Mouse (Mus musculus): ENCODE data around the gene Tfr2. TPM values are rescaled to one million over a fixed set of nuclear protein-coding genes. Genes with fewer than 3 reads are reported as not detected.
A peak's percentile ranks its signal among the peaks of the same experiment; 100 is the strongest.

The Tfr2 gene
- polyA plus RNA-seq, 1 experiment from 2014 or later: 0.99 TPM

GRCm38 (mm10) chr5:137597625-137598024 lies 28.0 kb downstream of the Tfr2 start:
- 93% methylated on average over 6 of the region's 6 CpGs for WGBS
- H3K27me3 ChIP-seq: no peaks in the 10 kb centered on the region

GRCm38 (mm10) chr5:137598100-137598826 lies 28.6 kb downstream of the Tfr2 start:
- H3K9ac ChIP-seq: no peak overlapping the region
- H3K4me3 ChIP-seq (replicated peaks): no peak overlapping the region
- ATAC-seq (replicated peaks; ENCODE audit: low FRiP score): no peak
- H3K27me3 ChIP-seq: no peaks in the 10 kb centered on the region
- H3K9me3 ChIP-seq (replicated peaks): no peaks in the 10 kb centered on the region
- no peak overlapping the region for H3K27ac ChIP-seq
- no peak overlapping the region for H3K4me2 ChIP-seq
- WGBS: 81% methylated on average over 2 of the region's 2 CpGs
- peaks cover 33% of the 10 kb centered on the region for H3K4me1 ChIP-seq
- peaks cover 11% of the 10 kb centered on the region for H3K36me3 ChIP-seq

More at GRCm38 (mm10) chr5:137597625-137598024, 28.0 kb downstream of the Tfr2 start:
- Histone ChIP-seq H3K4me1 (peaks cover 27% of the 10 kb centered on the region), H3K9me3 (replicated peaks) (no peaks in the 10 kb centered on the region), H3K27ac (no peak overlapping the region), H3K9ac (no peak overlapping the region), H3K4me2 (no peak overlapping the region), H3K4me3 (replicated peaks) (no peak overlapping the region), H3K36me3 (peaks cover 11% of the 10 kb centered on the region)
- no peak for ATAC-seq (replicated peaks; ENCODE audit: low FRiP score)

DNA sequence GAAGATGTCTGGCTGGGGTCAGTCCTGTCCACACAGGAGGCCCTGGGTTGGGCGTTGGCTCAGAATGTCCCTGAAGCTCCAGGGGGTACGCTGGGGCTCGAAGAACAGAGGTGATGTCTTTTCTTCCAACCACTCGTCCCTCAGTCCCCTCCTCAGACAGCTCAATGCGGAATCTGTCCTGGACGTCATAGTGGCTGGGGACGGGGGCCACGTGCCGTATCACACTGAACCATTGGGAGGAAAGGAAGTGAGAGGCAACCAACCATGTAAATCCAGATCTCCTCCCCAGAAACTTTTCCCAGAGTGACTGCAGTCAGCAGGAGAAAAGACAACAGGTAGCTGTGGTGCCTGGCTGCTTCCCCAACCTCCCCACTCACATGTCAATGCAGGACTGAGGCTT lies 30.0 kb downstream of the Tfr2 start:
- H3K36me3 ChIP-seq: peaks cover 11% of the 10 kb centered on the region
- no peaks in the 10 kb centered on the region for H3K27me3 ChIP-seq
- H3K9me3 ChIP-seq (replicated peaks): no peaks in the 10 kb centered on the region
- peak overlapping the region; percentile 94 for H3K27ac ChIP-seq
- 33% methylated on average over 9 of the region's 9 CpGs for WGBS
- H3K4me1 ChIP-seq: peaks cover 38% of the 10 kb centered on the region
- no peak for ATAC-seq (replicated peaks; ENCODE audit: low FRiP score)
- peak overlapping the region; percentile 78 for H3K4me3 ChIP-seq (replicated peaks)
- peak overlapping the region; percentile 86 for H3K9ac ChIP-seq
- peak overlapping the region; percentile 94 for H3K4me2 ChIP-seq

GRCm38 (mm10) chr5:137600281-137600618 lies 30.6 kb downstream of the Tfr2 start:
- Histone ChIP-seq H3K4me2 (peak overlapping the region; percentile 94), H3K27me3 (no peaks in the 10 kb centered on the region), H3K4me3 (replicated peaks) (peak overlapping the region; percentile 78), H3K36me3 (peaks cover 17% of the 10 kb centered on the region), H3K9me3 (replicated peaks) (no peaks in the 10 kb centered on the region), H3K4me1 (peaks cover 38% of the 10 kb centered on the region), H3K9ac (peak overlapping the region; percentile 86), H3K27ac (peak overlapping the region; percentile 94)
- WGBS: 1% methylated on average over 19 of the region's 19 CpGs
- ATAC-seq (replicated peaks; ENCODE audit: low FRiP score): peak; percentile 60

DNA sequence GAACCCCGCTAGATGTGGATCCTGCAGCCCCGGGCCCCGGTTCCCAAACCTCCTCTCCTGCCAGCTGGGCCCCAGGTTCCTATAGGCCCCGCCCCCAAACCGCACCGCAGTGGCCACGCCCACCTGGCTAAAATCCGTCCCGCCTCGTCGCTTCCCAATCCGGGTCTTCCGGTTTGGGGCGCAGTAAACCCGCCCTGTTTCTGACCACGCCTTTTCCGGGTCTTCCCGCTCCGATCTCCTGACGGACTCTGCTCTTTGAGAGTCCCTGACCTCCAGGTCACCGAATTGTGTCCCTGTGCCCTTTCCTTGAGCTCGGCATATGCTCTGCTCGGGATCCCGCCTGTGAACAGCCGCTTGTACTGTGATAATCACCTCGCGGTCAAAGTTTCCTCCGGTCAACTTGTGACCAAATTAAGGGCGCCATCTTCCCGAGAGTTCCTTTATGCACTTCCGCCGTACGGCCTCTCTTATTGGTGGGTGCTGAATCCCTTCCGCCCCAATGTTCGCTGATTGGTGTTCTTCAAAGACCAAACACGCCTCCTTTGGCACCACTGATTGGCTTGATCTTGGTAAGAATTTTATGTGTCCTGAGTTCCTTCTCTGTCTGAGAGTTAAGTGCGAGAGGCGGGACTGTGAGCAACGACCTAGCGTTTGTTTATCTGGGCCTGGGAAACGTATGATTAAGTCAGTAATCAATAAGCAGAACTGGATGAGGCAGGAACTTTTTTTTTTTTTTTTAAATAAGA lies 31.2 kb downstream of the Tfr2 start, which contains the start of gene Mospd3:
TSS of gene Mospd3 (minus strand) at position 440 of the 746 bp plus-strand sequence.
- Histone ChIP-seq H3K4me3 (replicated peaks) (peak within 1 kb of the TSS; percentile 78), H3K4me1 (peaks cover 38% of the 10 kb centered on the region), H3K4me2 (peak within 1 kb of the TSS; percentile 94), H3K9ac (peak within 1 kb of the TSS; percentile 86), H3K36me3 (peaks cover 22% of the 10 kb centered on the region), H3K27me3 (no peaks in the 10 kb centered on the region), H3K9me3 (replicated peaks) (no peaks in the 10 kb centered on the region), H3K27ac (peak within 1 kb of the TSS; percentile 94)
- ATAC-seq (replicated peaks; ENCODE audit: low FRiP score): peak; percentile 93
- WGBS: under 1% methylated on average over 41 of the region's 41 CpGs

DNA sequence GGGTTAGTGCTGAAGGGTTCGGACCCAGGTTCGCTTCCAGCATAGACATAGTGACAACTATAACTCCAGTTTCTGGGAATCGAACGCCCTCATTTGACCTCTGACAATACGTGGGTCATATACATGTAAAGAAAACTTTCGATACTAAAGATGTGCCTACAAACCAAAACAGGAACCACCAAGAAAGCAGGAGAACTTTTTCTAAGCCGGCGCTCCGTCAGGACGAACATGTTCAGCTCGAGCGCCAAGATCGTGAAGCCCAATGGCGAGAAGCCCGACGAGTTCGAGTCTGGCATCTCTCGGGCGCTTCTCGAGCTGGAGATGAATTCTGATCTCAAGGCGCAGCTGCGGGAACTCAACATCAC lies 31.7 kb downstream of the Tfr2 start:
- Histone ChIP-seq H3K9me3 (replicated peaks) (no peaks in the 10 kb centered on the region), H3K27me3 (no peaks in the 10 kb centered on the region), H3K36me3 (peaks cover 28% of the 10 kb centered on the region), H3K4me3 (replicated peaks) (peak overlapping the region; percentile 78), H3K4me2 (peak overlapping the region; percentile 94), H3K9ac (peak overlapping the region; percentile 45), H3K27ac (peak overlapping the region; percentile 94), H3K4me1 (peaks cover 38% of the 10 kb centered on the region)
- no peak for ATAC-seq (replicated peaks; ENCODE audit: low FRiP score)
- under 1% methylated on average over 22 of the region's 22 CpGs for WGBS

DNA sequence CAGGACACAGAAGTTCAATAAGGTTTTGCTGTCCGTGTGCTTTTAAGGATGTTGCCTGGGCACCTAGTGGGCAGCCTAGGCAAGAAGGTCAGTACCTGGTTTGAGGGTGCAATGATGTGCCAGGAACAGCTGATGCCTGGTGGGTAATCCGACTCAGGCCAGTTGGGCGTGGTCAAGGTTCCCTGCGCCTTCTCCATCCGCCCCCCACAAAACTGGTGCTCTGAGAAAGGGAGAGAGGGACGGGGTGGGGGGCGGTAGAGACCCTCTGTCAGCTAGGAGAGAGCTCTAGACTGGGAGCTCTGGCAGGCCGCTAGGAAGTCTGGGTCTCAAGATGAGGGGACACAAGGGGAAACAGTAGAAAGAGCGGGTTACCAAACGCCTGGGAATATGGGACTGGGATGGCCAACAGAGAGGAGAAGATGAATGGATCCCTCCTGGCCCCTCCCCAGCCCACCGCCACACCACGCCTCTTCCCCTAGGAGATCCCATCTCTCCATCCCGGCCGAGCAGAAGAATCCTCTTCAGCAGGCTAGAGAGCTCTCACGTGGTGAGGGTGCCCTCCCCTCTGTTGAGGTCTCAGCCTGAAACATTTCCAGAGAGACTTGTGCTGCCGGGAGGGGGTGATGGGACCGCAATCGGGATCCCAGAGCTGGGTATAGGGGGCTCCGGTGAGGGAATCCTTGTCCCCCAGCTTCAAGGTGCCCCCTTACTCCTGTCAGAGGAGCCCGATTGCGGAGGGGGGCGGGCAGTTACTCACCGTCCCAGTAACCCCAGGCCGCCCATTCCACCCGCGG lies 38.4 kb downstream of the Tfr2 start:
- Histone ChIP-seq H3K9ac (0 out of 2 replicates have a peak overlapping the region, but pooled peaks have one; percentile 22), H3K27ac (no peak overlapping the region), H3K4me2 (peak overlapping the region; percentile 56), H3K4me3 (replicated peaks) (peak overlapping the region; percentile 43), H3K36me3 (peaks cover 28% of the 10 kb centered on the region), H3K4me1 (peaks cover 60% of the 10 kb centered on the region), H3K9me3 (replicated peaks) (no peaks in the 10 kb centered on the region), H3K27me3 (no peaks in the 10 kb centered on the region)
- 19% methylated on average over 25 of the region's 26 CpGs for WGBS
- ATAC-seq (replicated peaks; ENCODE audit: low FRiP score): no peak

- whole genome bisulfite sequencing: 14% methylated on average over 23 of the region's 23 CpGs
- Histone ChIP-seq H3K4me2 (peak overlapping the region; percentile 56), H3K9me3 (replicated peaks) (no peaks in the 10 kb centered on the region), H3K4me1 (peaks cover 64% of the 10 kb centered on the region), H3K4me3 (replicated peaks) (peak overlapping the region; percentile 43), H3K27me3 (no peaks in the 10 kb centered on the region), H3K27ac (no peak overlapping the region), H3K36me3 (peaks cover 28% of the 10 kb centered on the region), H3K9ac (peak overlapping the region; percentile 22; the same call in 1 of the 2 replicates)
- no peak for ATAC-seq (replicated peaks; ENCODE audit: low FRiP score)
Observed at GRCm38 (mm10) chr5:137608654-137609190, 39.1 kb downstream of the Tfr2 start.

- peak overlapping the region; percentile 56 for H3K4me2 ChIP-seq
- no peak overlapping the region; the same call in 1 of the 2 replicates for H3K9ac ChIP-seq
- H3K4me1 ChIP-seq: peaks cover 62% of the 10 kb centered on the region
- no peaks in the 10 kb centered on the region for H3K9me3 ChIP-seq (replicated peaks)
- WGBS: 56% methylated on average over 3 of the region's 3 CpGs
- H3K36me3 ChIP-seq: peaks cover 28% of the 10 kb centered on the region
- no peaks in the 10 kb centered on the region for H3K27me3 ChIP-seq
- no peak for ATAC-seq (replicated peaks; ENCODE audit: low FRiP score)
- H3K27ac ChIP-seq: no peak overlapping the region
- peak overlapping the region; percentile 43 for H3K4me3 ChIP-seq (replicated peaks)
Observed at GRCm38 (mm10) chr5:137609292-137609691, 39.7 kb downstream of the Tfr2 start.

DNA sequence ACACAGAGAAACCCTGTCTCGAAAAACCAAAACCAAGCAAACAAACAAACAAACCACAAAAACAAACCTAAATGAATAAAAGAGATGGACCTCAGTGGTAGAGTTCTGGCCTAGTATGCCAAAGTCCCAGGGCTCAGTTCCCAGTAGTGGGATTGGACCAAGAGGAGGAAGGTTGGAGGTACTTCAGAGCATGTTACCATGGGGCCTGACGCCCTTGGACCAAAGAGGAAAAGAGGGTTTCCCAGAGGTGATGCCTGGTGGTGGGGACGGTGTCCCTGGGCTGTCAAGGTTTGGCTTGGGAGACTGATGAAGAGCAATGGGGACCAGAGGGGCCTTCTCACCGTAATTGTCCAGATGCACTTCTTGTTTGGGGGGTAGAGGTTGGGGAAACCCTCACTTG lies 40.4 kb downstream of the Tfr2 start:
- WGBS: 52% methylated on average over 4 of the region's 4 CpGs
- H3K9ac ChIP-seq: peak overlapping the region; percentile 31; the same call in 1 of the 2 replicates
- H3K4me3 ChIP-seq (replicated peaks): peak overlapping the region; percentile 43
- H3K27me3 ChIP-seq: no peaks in the 10 kb centered on the region
- peaks cover 62% of the 10 kb centered on the region for H3K4me1 ChIP-seq
- no peak for ATAC-seq (replicated peaks; ENCODE audit: low FRiP score)
- peaks cover 24% of the 10 kb centered on the region for H3K36me3 ChIP-seq
- H3K4me2 ChIP-seq: peak overlapping the region; percentile 56
- H3K27ac ChIP-seq: peak overlapping the region; percentile 96
- no peaks in the 10 kb centered on the region for H3K9me3 ChIP-seq (replicated peaks)

DNA sequence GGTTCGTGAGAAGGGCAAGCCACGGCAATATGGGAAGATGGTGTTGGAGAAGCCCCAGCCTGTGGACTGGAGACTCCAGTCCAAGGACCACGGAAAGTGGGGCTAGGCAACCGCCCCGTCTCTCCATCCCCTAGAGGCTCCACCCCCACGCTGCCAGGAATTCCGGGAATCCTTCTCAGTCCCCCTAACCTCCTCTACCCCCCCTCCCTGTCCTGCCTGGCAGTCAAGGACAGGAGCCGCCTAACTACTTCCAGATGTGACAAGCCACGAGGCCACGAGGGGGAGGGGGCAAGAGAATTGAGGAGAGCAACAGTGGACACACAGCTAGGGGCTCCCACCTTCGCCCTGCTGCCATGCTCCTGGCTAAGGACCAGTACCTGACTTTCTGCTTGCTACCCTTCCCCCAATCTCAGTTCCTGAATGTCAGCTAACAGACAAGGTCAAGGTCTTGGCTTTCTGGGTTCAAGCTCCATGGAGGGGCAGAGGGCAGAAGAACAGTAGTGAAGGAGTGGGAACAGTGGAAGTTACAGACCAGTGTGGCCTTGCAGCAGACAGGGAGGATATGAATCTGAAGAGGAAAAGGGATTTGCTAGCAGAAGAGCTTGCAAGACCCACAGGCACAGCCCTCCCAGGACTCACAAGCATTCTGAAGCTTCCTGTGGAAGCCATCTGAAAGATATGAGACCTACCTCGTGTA lies 41.1 kb downstream of the Tfr2 start:
- H3K4me1 ChIP-seq: peaks cover 62% of the 10 kb centered on the region

More for the DNA sequence above, 41.1 kb downstream of the Tfr2 start:
- peak overlapping the region; percentile 31 for H3K9ac ChIP-seq
- peak overlapping the region; percentile 43 for H3K4me3 ChIP-seq (replicated peaks)
- no peaks in the 10 kb centered on the region for H3K9me3 ChIP-seq (replicated peaks)
- no peaks in the 10 kb centered on the region for H3K27me3 ChIP-seq
- H3K36me3 ChIP-seq: peaks cover 18% of the 10 kb centered on the region
- peak; percentile 57 for ATAC-seq (replicated peaks; ENCODE audit: low FRiP score)
- 10% methylated on average over 12 of the region's 12 CpGs for WGBS
- peak overlapping the region; percentile 96 for H3K27ac ChIP-seq
- peak overlapping the region; percentile 56 for H3K4me2 ChIP-seq
